Mouse (Mus musculus) midbrain, embryonic 13.5 days (tissue): ENCODE data around the gene Nhsl1. TPM values are rescaled to one million over a fixed set of nuclear protein-coding genes. Genes with fewer than 3 reads are reported as not detected.
A peak's percentile ranks its signal among the peaks of the same experiment; 100 is the strongest.

Experiments used
- ATAC-seq: fragments of 200-750 bp; cut with Nextera tagmentation; 2 replicates; pipeline ENCODE4 v1.8.0; 2017; ENCODE audit warnings: mild to moderate bottlenecking, moderate TSS enrichment, moderate library complexity
- H3K27ac ChIP-seq: fragments of 300-500 bp; sonication (generic); 2 replicates; pipeline ENCODE4 v1.5.1; 2015; ENCODE audit warnings: inconsistent platforms, mild to moderate bottlenecking, moderate library complexity
- H3K27me3 ChIP-seq: fragments of 300-500 bp; sonication (generic); 2 replicates; pipeline ENCODE4 v1.6.1; 2015; ENCODE audit warnings: mild to moderate bottlenecking, inconsistent platforms
- H3K36me3 ChIP-seq: fragments of 300-500 bp; sonication (generic); 2 replicates; pipeline ENCODE4 v1.6.1; 2015; ENCODE audit warnings: mild to moderate bottlenecking, inconsistent platforms
- H3K4me1 ChIP-seq: fragments of 300-500 bp; sonication (generic); replicated peaks from 2 replicates; pipeline ENCODE4 v1.6.1; 2015; ENCODE audit warnings: inconsistent platforms
- H3K4me2 ChIP-seq: fragments of 300-500 bp; sonication (generic); replicated peaks from 2 replicates; pipeline ENCODE4 v1.6.1; 2015; ENCODE audit warnings: moderate library complexity, mild to moderate bottlenecking, inconsistent platforms
- H3K4me3 ChIP-seq: fragments of 300-500 bp; sonication (generic); replicated peaks from 2 replicates; pipeline ENCODE4 v1.5.1; 2015; ENCODE audit warnings: mild to moderate bottlenecking, inconsistent platforms
- H3K9ac ChIP-seq: fragments of 300-500 bp; sonication (generic); replicated peaks from 2 replicates; pipeline ENCODE4 v1.6.1; 2015; ENCODE audit warnings: mild to moderate bottlenecking, inconsistent platforms
- H3K9me3 ChIP-seq: fragments of 300-500 bp; sonication (generic); 2 replicates; pipeline ENCODE4 v1.6.1; 2016; ENCODE audit warnings: mild to moderate bottlenecking, inconsistent platforms
- WGBS: fragments of 180-500 bp; shearing (Covaris S2); methylation state at CpG from one replicate; pipeline ENCODE4 v1.1.7; 2015; 5-methylcytosine and 5-hydroxymethylcytosine counted together
- polyA plus RNA-seq: library from polyadenylated mRNA; unstranded; fragments of >200 nt; fragmentation: Nextera tagmentation; extraction: Ambion mirVana; gene quantifications from 2 replicates; pipeline ENCODE4 v1.2.1, GENCODE M21; 2015

Gene Nhsl1
- polyA plus RNA-seq, 1 experiment from 2014 or later = 14.3 TPM

GRCm38 (mm10) chr10:18328331-18328908 lies 9.6 kb downstream of the Nhsl1 start:
- peaks cover 16% of the 10 kb centered on the region for H3K27me3 ChIP-seq
- H3K9me3 ChIP-seq = no peaks in the 10 kb centered on the region
- H3K36me3 ChIP-seq = no peaks in the 10 kb centered on the region
- H3K9ac ChIP-seq = no peak overlapping the region
- no peak overlapping the region for H3K4me3 ChIP-seq
- peaks cover 19% of the 10 kb centered on the region for H3K4me1 ChIP-seq
- WGBS = 48% methylated on average over 5 of the region's 5 CpGs
- no peak overlapping the region for H3K4me2 ChIP-seq
- H3K27ac ChIP-seq = no peak overlapping the region
- ATAC-seq = peak; percentile 46; the same call in 1 of the 2 replicates

- H3K4me2 ChIP-seq = peak overlapping the region; percentile 54
- H3K27ac ChIP-seq = peak overlapping the region; percentile 35
- H3K9me3 ChIP-seq = no peaks in the 10 kb centered on the region
- peaks cover 16% of the 10 kb centered on the region for H3K27me3 ChIP-seq
- H3K36me3 ChIP-seq = no peaks in the 10 kb centered on the region
- peak overlapping the region; percentile 65 for H3K9ac ChIP-seq
- peaks cover 21% of the 10 kb centered on the region for H3K4me1 ChIP-seq
- H3K4me3 ChIP-seq = peak overlapping the region; percentile 33
- ATAC-seq = peak; percentile 61
- WGBS = 3% methylated on average over 21 of the region's 23 CpGs
These were observed 10.6 kb downstream of the Nhsl1 start for GRCm38 (mm10) chr10:18329096-18330038.

GRCm38 (mm10) chr10:18330445-18330844 lies 11.7 kb downstream of the Nhsl1 start:
- no peak for ATAC-seq
- H3K9ac ChIP-seq = no peak overlapping the region
- H3K36me3 ChIP-seq = no peaks in the 10 kb centered on the region
- peaks cover 21% of the 10 kb centered on the region for H3K4me1 ChIP-seq
- H3K27me3 ChIP-seq = peaks cover 16% of the 10 kb centered on the region
- no peak overlapping the region for H3K4me3 ChIP-seq
- no peak overlapping the region for H3K27ac ChIP-seq
- no peaks in the 10 kb centered on the region for H3K9me3 ChIP-seq
- whole genome bisulfite sequencing = 73% methylated on average over 5 of the region's 5 CpGs
- no peak overlapping the region for H3K4me2 ChIP-seq

GRCm38 (mm10) chr10:18333575-18333974 lies 14.8 kb downstream of the Nhsl1 start:
- Histone ChIP-seq H3K27ac (no peak overlapping the region), H3K9me3 (no peaks in the 10 kb centered on the region), H3K9ac (no peak overlapping the region), H3K36me3 (no peaks in the 10 kb centered on the region), H3K4me2 (no peak overlapping the region), H3K4me1 (peaks cover 21% of the 10 kb centered on the region), H3K4me3 (no peak overlapping the region), H3K27me3 (peaks cover 22% of the 10 kb centered on the region)
- 36% methylated on average over 4 of the region's 4 CpGs for WGBS
- ATAC-seq = no peak

- no peak for ATAC-seq
- no peak overlapping the region for H3K27ac ChIP-seq
- no peaks in the 10 kb centered on the region for H3K36me3 ChIP-seq
- H3K4me2 ChIP-seq = no peak overlapping the region
- 84% methylated on average over 4 of the region's 4 CpGs for WGBS
- no peak overlapping the region for H3K9ac ChIP-seq
- H3K4me1 ChIP-seq = peaks cover 17% of the 10 kb centered on the region
- no peak overlapping the region for H3K4me3 ChIP-seq
- no peaks in the 10 kb centered on the region for H3K9me3 ChIP-seq
- peaks cover 21% of the 10 kb centered on the region for H3K27me3 ChIP-seq
These were observed 15.4 kb downstream of the Nhsl1 start for GRCm38 (mm10) chr10:18334176-18334575.

- no peak for ATAC-seq
- Histone ChIP-seq H3K9ac (no peak overlapping the region), H3K27ac (no peak overlapping the region), H3K4me1 (peaks cover 11% of the 10 kb centered on the region), H3K27me3 (peaks cover 24% of the 10 kb centered on the region), H3K36me3 (no peaks in the 10 kb centered on the region), H3K4me3 (no peak overlapping the region), H3K4me2 (no peak overlapping the region), H3K9me3 (no peaks in the 10 kb centered on the region)
- 53% methylated on average over 9 of the region's 9 CpGs for WGBS
These were observed 15.9 kb downstream of the Nhsl1 start for GRCm38 (mm10) chr10:18334734-18335133.

- Histone ChIP-seq H3K4me2 (no peak overlapping the region), H3K4me3 (no peak overlapping the region), H3K27me3 (peaks cover 16% of the 10 kb centered on the region), H3K9me3 (no peaks in the 10 kb centered on the region), H3K36me3 (no peaks in the 10 kb centered on the region), H3K9ac (no peak overlapping the region), H3K27ac (no peak overlapping the region), H3K4me1 (peaks cover 3% of the 10 kb centered on the region; the same call in 1 of the 2 replicates)
- ATAC-seq = no peak
- WGBS = 93% methylated on average over 5 of the region's 5 CpGs
These were observed 18.9 kb downstream of the Nhsl1 start for GRCm38 (mm10) chr10:18337725-18338124.

GRCm38 (mm10) chr10:18339386-18339785 lies 20.6 kb downstream of the Nhsl1 start:
- H3K36me3 ChIP-seq = no peaks in the 10 kb centered on the region
- no peak overlapping the region for H3K4me2 ChIP-seq
- no peak for ATAC-seq
- H3K4me1 ChIP-seq = no peaks in the 10 kb centered on the region; the same call in 1 of the 2 replicates
- no peak overlapping the region for H3K9ac ChIP-seq
- H3K27me3 ChIP-seq = peaks cover 12% of the 10 kb centered on the region
- WGBS = 93% methylated on average over 6 of the region's 6 CpGs
- no peak overlapping the region for H3K4me3 ChIP-seq
- no peak overlapping the region for H3K27ac ChIP-seq
- H3K9me3 ChIP-seq = no peaks in the 10 kb centered on the region

- WGBS = 96% methylated on average over 1 of the region's 1 CpGs
- H3K4me2 ChIP-seq = no peak overlapping the region
These were observed 22.1 kb downstream of the Nhsl1 start for GRCm38 (mm10) chr10:18340930-18341329.

GRCm38 (mm10) chr10:18341444-18342196 lies 22.8 kb downstream of the Nhsl1 start:
- Histone ChIP-seq H3K9me3 (no peaks in the 10 kb centered on the region), H3K4me3 (no peak overlapping the region), H3K4me2 (no peak overlapping the region), H3K9ac (no peak overlapping the region), H3K27me3 (peaks cover 12% of the 10 kb centered on the region), H3K27ac (no peak overlapping the region), H3K4me1 (no peaks in the 10 kb centered on the region; the same call in 1 of the 2 replicates), H3K36me3 (no peaks in the 10 kb centered on the region)
- WGBS = 23% methylated on average over 15 of the region's 15 CpGs
- ATAC-seq = no peak

More at GRCm38 (mm10) chr10:18340930-18341329, 22.1 kb downstream of the Nhsl1 start:
- no peak for ATAC-seq
- Histone ChIP-seq H3K9me3 (no peaks in the 10 kb centered on the region), H3K4me1 (no peaks in the 10 kb centered on the region; the same call in 1 of the 2 replicates), H3K27me3 (peaks cover 12% of the 10 kb centered on the region), H3K27ac (no peak overlapping the region), H3K36me3 (no peaks in the 10 kb centered on the region), H3K9ac (no peak overlapping the region), H3K4me3 (no peak overlapping the region)

- Histone ChIP-seq H3K36me3 (no peaks in the 10 kb centered on the region), H3K4me2 (no peak overlapping the region), H3K9me3 (no peaks in the 10 kb centered on the region), H3K4me1 (no peaks in the 10 kb centered on the region), H3K27me3 (no peaks in the 10 kb centered on the region), H3K9ac (no peak overlapping the region), H3K4me3 (no peak overlapping the region), H3K27ac (no peak overlapping the region)
- no peak for ATAC-seq
- 95% methylated on average over 15 of the region's 15 CpGs for WGBS
These were observed 28.4 kb downstream of the Nhsl1 start for GRCm38 (mm10) chr10:18347231-18347630.

- Histone ChIP-seq H3K27me3 (no peaks in the 10 kb centered on the region), H3K4me3 (no peak overlapping the region), H3K4me2 (no peak overlapping the region), H3K36me3 (no peaks in the 10 kb centered on the region), H3K9me3 (no peaks in the 10 kb centered on the region), H3K9ac (no peak overlapping the region), H3K4me1 (no peaks in the 10 kb centered on the region), H3K27ac (no peak overlapping the region)
- 91% methylated on average over 4 of the region's 4 CpGs for WGBS
- no peak for ATAC-seq
These were observed 32.0 kb downstream of the Nhsl1 start for GRCm38 (mm10) chr10:18350781-18351180.
